Mouse (Mus musculus): ENCODE results near the gene Zfyve21.

Gene Zfyve21

DNA sequence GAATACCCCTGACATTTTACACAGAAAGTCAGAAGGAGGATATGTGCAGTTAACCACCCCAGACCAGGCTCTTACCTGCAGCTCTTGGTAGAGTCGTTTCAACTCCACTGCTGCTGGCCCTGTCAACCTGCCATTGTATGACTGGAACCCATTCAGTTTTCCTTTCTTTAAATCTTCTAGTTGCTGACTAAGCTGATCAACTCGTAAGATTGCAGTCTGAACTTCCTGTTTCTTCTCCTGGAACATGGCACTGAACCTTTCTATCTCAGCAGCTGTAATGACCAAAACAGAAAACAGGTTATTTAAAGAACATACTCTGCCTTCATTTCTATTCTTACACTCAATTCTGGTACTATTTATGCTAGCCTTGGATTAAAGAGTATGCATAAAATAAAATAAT is 29.5 kb downstream of the Zfyve21 start:
- no peak for DNase-seq (ENCODE audit: low spot score)

DNA sequence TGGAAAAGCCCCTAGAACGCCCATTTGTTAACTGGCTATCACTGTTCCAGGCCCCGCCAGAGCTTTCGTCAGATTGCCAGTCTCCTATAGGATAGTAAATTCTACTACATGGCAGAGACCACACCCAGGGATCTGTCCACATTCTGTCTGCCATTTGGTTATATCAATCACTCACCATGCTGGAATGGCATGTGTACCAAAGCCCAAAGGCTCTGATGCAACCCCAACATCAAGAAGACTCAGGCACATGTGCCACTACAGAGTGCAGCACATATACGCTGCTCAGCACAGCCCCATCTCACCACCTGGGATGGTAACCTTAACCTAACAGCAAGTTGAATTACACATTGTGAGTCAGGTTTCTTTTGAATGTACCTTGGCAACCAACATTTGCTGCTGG is 32.0 kb downstream of the Zfyve21 start:
- DNase-seq (ENCODE audit: low spot score) = no peak

DNA sequence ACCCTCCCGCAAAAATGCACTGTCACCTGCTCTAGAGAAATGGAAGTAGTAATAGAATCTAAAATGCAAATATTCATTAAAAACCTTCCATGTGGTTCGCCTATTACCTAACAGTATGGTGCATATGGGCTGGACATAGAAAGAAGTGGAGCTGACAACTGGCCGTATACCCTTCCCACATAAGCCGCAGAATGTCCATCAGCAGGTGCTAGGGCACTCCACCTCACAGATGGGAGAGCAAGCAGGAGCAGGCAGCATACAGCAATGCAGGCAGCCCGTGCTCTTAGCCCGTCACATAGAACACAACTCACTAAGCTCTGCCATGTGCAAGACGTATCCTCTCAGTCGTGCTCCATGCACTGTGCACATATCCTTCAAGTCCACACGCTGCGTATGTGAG is 32.8 kb downstream of the Zfyve21 start:
- DNase-seq (ENCODE audit: low spot score) = no peak

DNA sequence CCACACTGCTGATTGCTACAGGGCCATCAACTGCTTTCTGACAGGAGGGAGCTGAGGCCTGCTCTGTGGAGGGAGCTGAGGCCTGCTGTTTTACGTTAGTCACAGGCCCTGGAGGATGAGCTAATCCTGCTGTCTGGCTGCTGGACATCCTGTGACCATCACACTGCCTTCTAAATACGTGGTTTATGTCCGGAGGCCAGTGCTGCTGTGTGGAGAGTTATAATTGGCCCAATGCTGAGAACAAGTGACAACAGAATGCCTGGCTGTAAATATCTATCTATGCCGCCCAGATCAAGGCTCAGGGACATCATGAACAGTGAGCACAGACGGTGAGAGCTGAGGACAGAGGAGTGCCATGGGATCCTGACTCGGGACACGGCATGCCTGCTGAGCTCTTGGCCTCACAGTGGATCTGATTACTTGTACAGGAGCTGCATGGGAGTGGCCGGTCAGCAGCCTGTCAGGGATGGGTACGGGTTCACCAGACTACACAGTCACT is 34.4 kb downstream of the Zfyve21 start:
- no peak for DNase-seq (ENCODE audit: low spot score)

DNA sequence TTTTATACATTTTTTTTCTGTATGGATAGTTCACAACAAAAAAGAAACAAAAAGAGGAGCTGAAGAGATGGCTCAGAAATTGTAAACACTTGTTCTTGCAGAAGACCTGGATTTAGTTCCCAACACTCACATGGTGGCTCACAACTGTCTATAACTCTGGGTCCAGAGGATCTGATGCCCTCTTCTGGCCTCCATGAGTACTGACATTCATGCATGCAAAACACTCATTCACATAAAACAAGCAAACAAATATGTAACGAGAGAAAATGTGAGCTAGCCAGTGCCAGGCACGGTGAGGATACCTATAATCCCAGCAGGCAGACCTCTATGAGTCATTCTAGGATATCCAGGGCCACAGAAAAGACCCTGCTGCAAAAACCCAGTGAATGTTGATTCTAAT is 37.3 kb downstream of the Zfyve21 start:
- no peak for DNase-seq (ENCODE audit: low spot score)

DNA sequence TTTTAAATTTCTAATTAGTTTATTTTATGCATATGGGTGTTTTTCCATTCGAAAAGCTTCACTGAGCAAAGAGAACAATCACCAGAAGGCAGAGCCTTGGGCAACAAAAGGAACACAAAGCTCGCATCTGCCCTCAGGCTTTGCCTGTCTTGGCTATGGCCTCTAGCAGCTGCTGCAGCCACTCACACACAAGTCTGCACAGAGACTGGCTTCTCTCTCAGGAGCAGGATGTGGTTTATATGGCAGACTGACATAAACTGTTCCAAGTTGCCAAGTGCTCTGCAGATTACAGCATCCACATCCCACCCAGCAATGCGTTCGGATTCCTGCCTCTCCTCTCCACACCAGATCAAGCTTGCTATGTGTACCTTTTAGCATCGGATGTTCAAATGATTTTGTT is 37.8 kb downstream of the Zfyve21 start:
- DNase-seq (ENCODE audit: low spot score) = no peak

DNA sequence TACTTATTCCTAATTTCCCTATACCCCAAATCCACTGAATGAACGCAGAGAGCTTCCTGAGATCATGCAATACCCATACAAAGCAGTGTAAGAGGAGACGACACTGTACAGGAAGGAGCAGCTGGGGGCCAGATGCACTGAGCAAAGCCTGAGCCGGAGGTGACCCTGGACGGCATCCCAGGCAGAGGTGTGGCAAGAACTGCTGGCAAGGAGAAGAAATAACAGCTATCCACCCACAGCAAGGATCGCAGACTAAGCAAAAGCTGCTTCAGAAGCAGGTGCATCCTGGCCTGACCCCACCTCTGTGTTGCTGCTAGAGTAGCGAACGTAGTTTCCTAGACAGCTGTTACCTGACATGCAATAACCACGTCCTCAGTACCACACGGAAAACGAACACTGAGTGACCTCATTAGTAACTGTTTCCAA is 39.1 kb downstream of the Zfyve21 start:
- peak; percentile 67 for DNase-seq (ENCODE audit: low spot score)

DNA sequence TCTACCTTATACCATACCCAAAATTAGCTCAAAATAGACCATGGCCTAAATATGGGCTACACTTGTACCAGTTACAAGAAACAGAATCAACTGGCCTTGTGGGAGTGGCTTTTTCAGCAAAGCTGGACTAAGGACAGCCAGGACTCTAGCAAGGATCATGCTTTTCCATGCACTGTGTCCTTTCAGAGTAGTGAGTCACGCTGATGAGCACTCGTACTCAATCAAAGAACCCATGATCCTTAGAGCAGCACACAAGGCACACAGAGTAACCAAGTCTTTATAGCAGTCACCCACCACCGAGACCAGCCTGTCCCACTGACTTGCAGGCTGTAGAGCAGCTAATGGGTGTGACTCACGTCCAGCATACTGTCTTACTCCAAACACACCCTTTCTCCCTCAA is 39.6 kb downstream of the Zfyve21 start:
- DNase-seq (ENCODE audit: low spot score) = no peak

DNA sequence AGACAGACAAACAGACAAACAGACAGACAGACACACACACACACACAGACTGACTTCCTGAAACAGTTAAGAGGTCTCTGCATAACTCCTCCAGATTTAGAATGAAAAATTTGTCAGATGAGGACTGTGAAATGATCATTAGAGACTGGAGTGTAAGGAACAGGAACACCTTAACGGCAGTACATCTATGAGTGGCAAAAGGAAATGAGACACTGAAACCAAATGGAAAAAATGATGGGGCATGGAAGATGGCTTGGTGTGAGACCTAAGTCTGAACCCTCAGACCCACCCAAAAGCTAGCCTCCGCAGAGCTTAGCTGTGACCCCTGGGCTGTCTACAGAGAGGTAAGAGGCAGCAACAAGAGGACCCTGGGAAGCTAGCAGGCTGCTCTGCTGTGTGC is 41.5 kb downstream of the Zfyve21 start:
- no peak for DNase-seq (ENCODE audit: low spot score)

DNA sequence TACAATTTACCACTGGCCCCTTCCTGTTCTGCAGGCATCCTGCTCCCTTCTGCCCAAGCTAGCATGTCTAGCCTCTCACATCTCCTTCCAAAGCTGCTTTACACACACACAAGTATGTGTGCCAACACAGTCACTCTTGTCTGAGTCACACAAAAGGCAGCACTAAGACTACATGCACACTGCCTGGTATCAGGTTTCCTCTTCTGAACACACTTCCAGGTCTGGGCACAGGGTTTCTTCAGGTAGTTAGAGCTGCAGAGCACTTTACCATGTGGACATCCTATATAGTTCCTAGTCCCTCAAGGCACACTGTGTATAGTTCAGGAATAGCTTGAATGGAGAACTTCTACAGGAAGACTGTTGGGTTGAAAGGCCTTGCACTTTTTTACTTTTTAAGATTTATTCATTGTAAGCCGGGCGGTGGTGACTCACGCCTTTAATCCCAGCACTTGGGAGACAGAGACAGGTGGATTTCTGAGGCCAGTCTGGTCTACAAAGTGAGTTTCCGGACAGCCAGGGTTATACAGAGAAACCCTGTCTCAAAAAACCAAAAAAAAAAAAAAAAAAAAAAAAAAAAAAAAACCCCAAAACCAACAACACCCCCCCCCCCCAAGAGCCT is 50.3 kb downstream of the Zfyve21 start:
- DNase-seq (ENCODE audit: low spot score) = no peak

DNA sequence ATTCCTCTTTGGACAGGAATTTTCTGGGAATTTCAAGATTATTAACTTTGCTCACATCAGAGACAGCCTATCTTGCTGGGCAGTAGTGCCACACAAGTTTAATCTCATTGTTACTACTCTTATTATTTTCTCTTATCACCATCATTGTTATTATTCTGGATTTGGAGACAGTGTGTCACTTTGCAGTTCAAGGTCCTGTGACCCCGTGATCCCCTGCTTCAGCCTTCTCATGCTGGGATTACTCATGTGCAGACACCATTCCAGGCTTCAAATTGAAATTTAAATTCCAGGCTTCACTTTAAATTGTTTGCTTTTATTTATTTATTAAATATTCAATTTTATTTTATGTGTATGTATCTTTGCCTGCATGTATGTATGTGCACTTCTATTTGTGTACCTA is 55.8 kb downstream of the Zfyve21 start:
- DNase-seq (ENCODE audit: low spot score) = no peak

DNA sequence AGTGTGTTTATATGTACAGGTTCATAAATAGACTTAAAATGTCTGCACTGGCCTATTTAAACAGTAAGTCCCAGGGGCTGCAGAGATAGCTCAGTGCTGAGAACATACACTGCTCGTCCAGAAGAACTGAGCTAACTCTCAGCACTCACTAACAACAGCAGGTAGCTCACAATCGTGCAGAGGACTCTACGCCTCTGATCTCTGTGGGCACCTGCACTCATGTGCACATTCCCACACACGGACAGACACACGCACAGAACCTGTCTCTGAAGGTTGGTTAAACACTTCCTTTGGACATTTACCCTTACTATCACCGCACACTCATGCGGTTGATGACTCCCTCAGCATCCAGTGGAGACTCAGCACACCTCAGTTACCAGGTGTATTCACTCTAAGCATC is 56.8 kb downstream of the Zfyve21 start:
- DNase-seq (ENCODE audit: low spot score) = no peak

DNA sequence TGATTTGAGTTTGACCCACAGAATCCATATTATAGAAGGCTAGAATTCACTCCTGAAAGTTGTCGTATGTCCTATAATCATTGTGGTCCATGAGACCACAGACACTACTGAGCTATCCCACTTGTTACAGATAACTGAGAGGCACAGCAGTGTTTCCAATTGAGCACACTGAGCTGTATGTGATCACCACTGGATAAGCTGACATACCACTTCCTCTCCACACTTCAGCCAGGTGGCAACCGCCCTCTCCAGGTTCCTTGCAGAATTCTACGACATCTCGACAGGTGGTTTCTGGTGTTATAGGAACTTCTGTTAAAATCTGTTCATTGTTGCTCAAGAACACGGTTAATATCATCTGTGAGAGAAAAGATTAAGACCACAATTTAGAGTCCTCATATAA is 58.1 kb downstream of the Zfyve21 start:
- DNase-seq (ENCODE audit: low spot score) = no peak

DNA sequence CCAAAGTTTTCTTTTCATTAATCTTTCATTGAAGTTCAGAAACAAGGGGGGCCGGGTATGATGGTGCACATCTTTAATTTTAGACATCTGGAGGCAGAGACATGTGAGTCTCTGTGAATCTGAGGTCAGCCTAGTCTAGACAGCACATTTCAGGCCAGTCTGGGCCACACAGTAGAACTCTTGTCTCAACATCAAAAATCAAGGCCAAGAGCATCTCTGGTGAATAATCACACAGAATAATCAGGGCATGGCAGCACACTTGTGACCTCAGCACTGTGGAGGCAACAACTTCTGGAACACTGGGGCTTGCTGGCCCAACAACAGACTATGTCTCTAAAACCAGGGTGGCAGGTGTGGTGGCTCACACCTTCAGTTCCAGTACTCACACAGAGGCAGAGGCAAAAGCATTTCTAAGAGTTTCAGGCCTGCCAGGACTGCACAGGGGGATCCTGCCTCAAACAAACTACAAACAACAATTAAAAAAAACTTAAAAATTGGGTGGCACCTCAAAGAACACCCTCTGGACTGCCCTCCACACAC is 60.7 kb downstream of the Zfyve21 start:
- no peak for DNase-seq (ENCODE audit: low spot score)

DNA sequence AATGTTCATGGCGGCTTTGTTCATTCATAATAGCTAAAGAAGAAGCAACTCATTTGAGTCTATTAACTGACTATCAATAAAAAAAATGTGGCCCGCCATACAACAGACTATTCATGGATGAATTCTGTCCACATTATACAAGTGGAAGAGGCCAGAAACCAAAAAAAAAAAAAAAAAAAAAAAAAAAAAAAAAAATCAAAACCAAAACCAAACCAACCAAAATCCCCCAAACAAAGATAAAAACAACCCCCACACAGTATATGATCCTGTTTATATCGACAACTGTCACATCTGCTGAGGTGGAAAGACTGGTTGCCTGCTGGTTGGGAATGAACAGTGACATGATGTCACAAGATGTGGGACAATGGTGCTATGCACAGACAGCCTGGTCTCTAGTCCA is 61.5 kb downstream of the Zfyve21 start:
- DNase-seq (ENCODE audit: low spot score) = no peak

DNA sequence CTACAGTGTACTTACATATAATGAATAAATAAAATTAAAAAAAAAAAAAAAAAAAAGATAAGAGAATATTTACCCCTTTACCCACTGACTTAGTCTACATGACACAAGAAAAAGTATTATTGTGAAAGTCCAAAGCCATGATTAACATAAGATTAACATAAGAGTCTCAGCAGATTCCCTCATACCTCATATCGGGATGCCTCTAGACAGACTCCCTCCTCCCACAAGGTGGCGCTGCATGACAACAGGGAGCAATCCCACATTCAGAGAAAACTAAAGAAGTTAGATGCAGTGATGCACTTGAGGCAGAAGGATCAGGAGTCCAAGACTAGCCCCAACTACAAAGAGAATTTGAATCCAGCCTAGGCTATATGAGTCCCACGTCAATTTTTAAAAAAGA is 64.2 kb downstream of the Zfyve21 start:
- DNase-seq (ENCODE audit: low spot score) = peak; percentile 94

Measured in testis, postnatal 10 days (tissue).